Mouse (Mus musculus) stomach, postnatal 0 days (tissue): ENCODE measurements at regions not wholly inside any gene's neighbourhood (a gene's known extent, or its start where the extent isn't known, plus 50 kb on each side); places are given as distances from the start of the nearest gene placed in this dataset.

Experiments used
- CTCF ChIP-seq: IDR thresholded peaks from 2 replicates; pipeline ENCODE4 v1.5.1; 2016; ENCODE audit warnings: antibody characterized with exemption, low read depth, mild to moderate bottlenecking, moderate library complexity
- EP300 ChIP-seq: optimal IDR thresholded peaks from 2 replicates; pipeline ENCODE3; 2016; ENCODE audit warnings: antibody characterized with exemption

GRCm38 (mm10) chr16:8939136-8939535 is 109.2 kb downstream of the 1810013L24Rik start:
- TF ChIP-seq CTCF (no peak), EP300 (no peak)
